Mouse (Mus musculus): Measurements from ENCODE around the gene Gm29564. TPM values are rescaled to one million over a fixed set of nuclear protein-coding genes. Genes with fewer than 3 reads are reported as not detected.
"Not testable (repeated sequence)": the region's sequence is repeated elsewhere in the genome, so short reads cannot be mapped to it uniquely, and the experiment has no call there.

The Gm29564 gene
- total RNA-seq (2021): not detected
- long read RNA-seq, experiment 1: 0 reads
- long read RNA-seq, experiment 2: 0 reads

DNA sequence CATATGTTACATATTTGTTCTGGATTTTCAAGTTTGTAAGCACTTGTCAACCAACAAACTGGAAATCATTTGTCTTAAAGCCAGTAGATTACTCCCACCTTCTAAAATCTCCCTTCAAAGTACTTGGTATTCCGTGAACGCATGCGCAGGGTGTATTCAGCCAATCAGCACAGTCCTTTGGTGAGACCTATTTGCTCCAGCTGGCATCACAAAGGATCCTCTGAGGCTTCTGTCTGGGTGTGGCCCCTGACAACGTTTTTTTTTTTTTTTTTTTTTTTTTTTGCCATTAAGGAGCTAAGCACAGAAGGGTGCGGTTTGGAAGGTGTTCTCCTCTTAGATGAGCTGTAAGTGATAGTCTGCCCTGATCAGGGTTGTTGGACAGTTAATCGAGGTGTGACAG, at the start of gene Gm29564:
Gene Gm29564 (plus strand): TSS at position 301 of the 400 bp plus-strand sequence.
- intact Hi-C loops (cut with DNase I); DNase-seq: not testable (repeated sequence)

Other genes starting within 250 kb of the Gm29564 start
- gene Gm20867, start 249.8 kb upstream of the Gm29564 start, total RNA-seq (2021): not detected